Mouse (Mus musculus) lung, embryonic 14.5 days (tissue): ENCODE data around the gene Ank3. TPM values are rescaled to one million over a fixed set of nuclear protein-coding genes. Genes with fewer than 3 reads are reported as not detected.

Source experiments
- ATAC-seq: fragments of 200-750 bp; cut with Nextera tagmentation; 2 replicates; pipeline ENCODE4 v1.8.0; 2017; ENCODE audit warnings: mild to moderate bottlenecking, moderate TSS enrichment, moderate library complexity; ENCODE audit not compliant: insufficient read depth
- DNase-seq: peaks from one replicate; pipeline ENCODE4 v3.0.0-alpha.2; 2015
- H3K27ac ChIP-seq: fragments of 300-500 bp; sonication (generic); 2 replicates; pipeline ENCODE4 v1.5.1; 2014; ENCODE audit warnings: low read depth, mild to moderate bottlenecking, moderate library complexity
- H3K27me3 ChIP-seq: fragments of 300-500 bp; sonication (generic); 2 replicates; pipeline ENCODE4 v1.6.1; 2014; ENCODE audit warnings: low read length, control low read depth; ENCODE audit not compliant: insufficient read depth
- H3K36me3 ChIP-seq: fragments of 300-500 bp; sonication (generic); 2 replicates; pipeline ENCODE4 v1.6.1; 2014; ENCODE audit warnings: control low read depth; ENCODE audit not compliant: insufficient read depth
- H3K4me1 ChIP-seq: fragments of 300-500 bp; sonication (generic); 2 replicates; pipeline ENCODE4 v1.6.1; 2014; ENCODE audit warnings: antibody characterized with exemption, control low read depth; ENCODE audit not compliant: insufficient read depth
- H3K4me2 ChIP-seq: fragments of 300-500 bp; sonication (generic); 2 replicates; pipeline ENCODE4 v1.6.1; 2014; ENCODE audit warnings: mild to moderate bottlenecking
- H3K4me3 ChIP-seq: fragments of 300-500 bp; sonication (generic); 2 replicates; pipeline ENCODE4 v1.5.1; 2014; ENCODE audit warnings: low read depth, low read length
- H3K9ac ChIP-seq: fragments of 300-500 bp; sonication (generic); 2 replicates; pipeline ENCODE4 v1.6.1; 2014
- H3K9me3 ChIP-seq: fragments of 300-500 bp; sonication (generic); 2 replicates; pipeline ENCODE4 v1.6.1; 2016; ENCODE audit warnings: low read depth, low read length, control low read depth
- CTCF ChIP-seq: IDR thresholded peaks from 2 replicates; pipeline ENCODE4 v1.5.1; 2016; ENCODE audit warnings: antibody characterized with exemption, low read depth
- WGBS: fragments of 180-500 bp; shearing (Covaris S2); extraction: QIAGEN DNeasy Blood & Tissue Kit; methylation state at CpG from one replicate; pipeline ENCODE4 v1.1.7; 2014; 5-methylcytosine and 5-hydroxymethylcytosine counted together
- polyA plus RNA-seq: library from polyadenylated mRNA; unstranded; fragments of >200 nt; fragmentation: Nextera tagmentation; extraction: Ambion mirVana; gene quantifications from 2 replicates; pipeline ENCODE4 v1.2.1, GENCODE M21; 2014

The Ank3 gene
- polyA plus RNA-seq, 1 experiment from 2014 or later: 16.2 TPM

DNA sequence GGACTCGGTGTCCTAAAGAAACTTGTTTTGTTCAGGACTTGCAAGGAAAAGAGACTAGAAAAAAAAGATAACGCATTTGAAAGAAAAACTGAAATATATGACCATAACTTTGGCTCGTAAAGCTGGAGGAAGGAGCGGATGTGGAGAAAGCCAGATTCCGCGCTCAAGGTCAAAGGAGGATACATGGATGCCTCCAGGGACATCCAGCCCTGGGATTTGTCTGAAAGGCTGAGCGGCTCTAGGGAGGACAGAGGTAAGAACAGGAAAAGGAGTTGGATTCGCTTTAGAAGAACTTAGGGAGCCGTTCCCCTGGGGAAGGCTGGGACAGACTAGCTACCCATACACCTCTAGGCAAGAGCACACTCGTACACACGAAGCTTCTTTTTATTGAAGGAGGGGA, 32.4 kb upstream of the Ank3 start:
- Histone ChIP-seq H3K9ac (no peak overlapping the region), H3K27me3 (no peaks in the 10 kb centered on the region), H3K36me3 (no peaks in the 10 kb centered on the region), H3K4me3 (no peak overlapping the region), H3K4me1 (no peaks in the 10 kb centered on the region), H3K27ac (no peak overlapping the region), H3K4me2 (no peak overlapping the region), H3K9me3 (no peaks in the 10 kb centered on the region)
- no peak for TF ChIP-seq CTCF
- DNase-seq (no peak), ATAC-seq (no peak)
- 82% methylated on average over 11 of the region's 11 CpGs for WGBS

DNA sequence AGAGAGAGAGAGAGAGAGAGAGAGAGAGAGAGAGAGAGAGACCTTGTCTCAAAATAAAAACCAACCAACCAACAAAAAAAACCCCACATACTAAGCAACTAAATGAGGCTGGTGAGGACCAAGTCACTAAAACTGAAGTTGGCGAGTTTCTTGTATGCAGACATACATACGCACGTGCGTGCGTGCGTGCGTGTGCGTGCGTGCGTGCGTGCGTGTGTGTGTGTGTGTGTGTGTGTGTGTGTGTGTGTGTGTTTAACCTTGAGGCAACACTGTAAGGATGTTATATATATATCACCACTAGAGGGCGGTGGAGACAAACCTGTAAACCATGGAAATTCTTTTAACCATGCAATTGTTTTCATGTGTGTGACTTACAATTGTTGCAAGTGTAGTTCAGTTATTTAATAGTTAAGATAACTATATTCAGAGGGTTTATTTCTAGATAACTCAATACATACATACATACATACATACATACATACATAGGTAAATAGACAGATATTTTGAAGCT, 31.6 kb upstream of the Ank3 start:
- peak; percentile 67 for DNase-seq
- no peak for ATAC-seq

DNA sequence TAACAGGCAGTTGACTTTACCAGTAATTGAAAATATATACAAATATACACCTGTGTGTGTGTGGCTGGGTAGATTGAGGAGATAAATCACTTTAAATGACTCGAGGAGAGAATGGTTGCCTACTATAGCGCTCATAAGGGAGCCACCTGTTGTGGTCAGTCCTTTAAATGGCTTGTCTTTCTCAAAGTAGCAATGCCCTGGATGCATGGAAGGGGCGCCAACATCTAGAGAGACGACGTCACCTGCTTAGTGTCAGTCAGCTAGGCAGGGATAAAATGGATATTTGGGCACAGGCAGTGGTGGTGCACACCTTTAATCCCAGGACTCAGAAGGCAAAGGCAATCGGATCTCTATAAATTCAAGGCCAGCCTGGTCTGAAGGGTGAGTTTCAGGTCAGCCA, 29.3 kb upstream of the Ank3 start:
- H3K9ac ChIP-seq: no peak overlapping the region
- no peaks in the 10 kb centered on the region for H3K36me3 ChIP-seq
- no peak for DNase-seq
- no peaks in the 10 kb centered on the region for H3K4me1 ChIP-seq
- no peaks in the 10 kb centered on the region for H3K9me3 ChIP-seq
- no peak overlapping the region for H3K4me2 ChIP-seq
- no peaks in the 10 kb centered on the region for H3K27me3 ChIP-seq
- TF ChIP-seq CTCF: no peak
- H3K27ac ChIP-seq: no peak overlapping the region
- no peak for ATAC-seq
- WGBS: 75% methylated on average over 6 of the region's 6 CpGs
- H3K4me3 ChIP-seq: no peak overlapping the region

More for the DNA sequence above, 31.6 kb upstream of the Ank3 start:
- Histone ChIP-seq H3K4me2 (no peak overlapping the region), H3K27me3 (no peaks in the 10 kb centered on the region), H3K9ac (no peak overlapping the region), H3K27ac (no peak overlapping the region), H3K36me3 (no peaks in the 10 kb centered on the region), H3K4me1 (no peaks in the 10 kb centered on the region), H3K9me3 (no peaks in the 10 kb centered on the region), H3K4me3 (no peak overlapping the region)
- 81% methylated on average over 13 of the region's 13 CpGs for WGBS
- TF ChIP-seq CTCF: peak; percentile 62

DNA sequence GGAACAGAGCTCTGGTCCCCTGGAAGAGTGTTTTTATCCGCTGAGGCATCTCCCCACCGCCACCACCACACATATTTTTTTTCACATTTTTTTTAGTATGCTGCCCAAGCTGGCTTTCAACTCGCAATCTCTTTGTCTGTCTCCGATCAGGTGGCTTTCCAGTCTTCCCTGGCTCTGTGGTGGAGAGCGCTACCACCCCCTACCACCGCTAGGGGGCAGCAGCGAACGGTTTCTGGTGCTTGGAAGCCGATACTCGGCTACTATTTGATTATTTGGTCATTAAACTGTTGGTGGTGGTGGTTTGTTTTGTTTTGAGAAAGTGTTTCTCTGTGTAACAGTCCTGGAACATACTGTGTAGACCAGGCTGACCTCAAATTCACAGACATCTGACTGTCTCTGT, 27.1 kb upstream of the Ank3 start:
- Histone ChIP-seq H3K4me1 (no peaks in the 10 kb centered on the region), H3K9me3 (no peaks in the 10 kb centered on the region), H3K36me3 (no peaks in the 10 kb centered on the region), H3K4me3 (no peak overlapping the region), H3K27me3 (no peaks in the 10 kb centered on the region), H3K4me2 (no peak overlapping the region), H3K9ac (no peak overlapping the region), H3K27ac (no peak overlapping the region)
- DNase-seq: peak; percentile 80
- 10% methylated on average over 10 of the region's 10 CpGs for WGBS
- peak; percentile 91 for TF ChIP-seq CTCF
- ATAC-seq: no peak

DNA sequence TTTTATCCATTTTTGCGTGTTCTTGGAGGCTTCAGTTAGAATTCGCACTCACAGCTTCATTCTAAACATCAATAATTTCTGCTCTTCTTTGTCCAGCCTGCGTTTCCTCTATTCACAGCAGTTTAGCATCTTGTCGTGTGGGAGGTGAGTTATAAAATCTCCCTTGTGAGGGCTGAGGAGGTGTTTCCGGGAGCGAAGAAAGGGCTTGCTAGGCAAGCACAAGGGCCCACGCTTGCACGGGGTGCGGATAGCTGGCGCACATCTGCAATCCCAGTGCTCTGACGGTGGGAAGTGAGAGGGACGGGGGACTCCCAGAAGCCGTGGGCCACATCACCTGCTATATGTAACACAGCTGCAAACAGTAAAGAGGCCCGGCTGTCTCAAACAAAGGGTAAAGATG, 26.5 kb upstream of the Ank3 start:
- Histone ChIP-seq H3K36me3 (no peaks in the 10 kb centered on the region), H3K4me2 (no peak overlapping the region), H3K9ac (no peak overlapping the region), H3K4me1 (no peaks in the 10 kb centered on the region), H3K27me3 (no peaks in the 10 kb centered on the region), H3K9me3 (no peaks in the 10 kb centered on the region), H3K27ac (no peak overlapping the region), H3K4me3 (no peak overlapping the region)
- WGBS: 83% methylated on average over 14 of the region's 14 CpGs
- TF ChIP-seq CTCF: no peak
- ATAC-seq: no peak
- no peak for DNase-seq

DNA sequence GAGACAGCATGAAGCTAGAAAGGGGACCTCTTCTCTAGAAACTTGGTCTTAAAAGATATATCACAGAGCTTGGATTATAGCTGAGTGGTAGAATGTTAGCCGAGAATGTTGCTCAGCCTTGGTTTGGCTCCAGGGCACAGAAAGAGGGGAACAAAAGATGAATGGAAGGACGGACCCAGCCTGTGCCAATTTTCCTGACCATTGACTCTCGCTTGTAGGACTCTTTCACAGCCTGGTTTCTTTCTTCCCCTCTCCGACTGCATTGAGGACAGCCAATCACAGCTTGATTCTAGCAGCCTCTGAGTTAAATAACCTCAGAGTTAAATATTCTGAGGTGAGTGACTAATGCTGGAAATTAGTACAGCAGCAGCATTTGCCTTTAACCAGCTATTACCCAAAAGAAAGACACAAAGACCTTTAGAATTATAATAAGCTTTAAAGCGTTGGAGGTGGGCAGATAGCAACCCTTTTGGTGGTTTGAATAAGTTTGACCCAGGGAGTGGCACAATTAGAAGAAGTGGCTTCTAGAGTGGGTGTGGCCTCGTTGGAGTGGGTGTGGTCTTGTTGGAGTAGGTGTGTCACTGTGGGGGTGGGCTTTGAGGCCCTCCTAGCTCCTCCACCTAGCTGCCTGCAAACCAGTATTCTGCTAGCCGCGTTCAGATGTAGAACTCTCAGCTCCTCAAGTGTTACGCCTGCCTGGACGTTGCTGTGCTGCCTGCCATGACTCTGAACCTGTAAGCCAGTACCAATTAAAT, 24.6 kb upstream of the Ank3 start:
- H3K4me2 ChIP-seq: no peak overlapping the region
- WGBS: 64% methylated on average over 10 of the region's 10 CpGs
- no peaks in the 10 kb centered on the region for H3K36me3 ChIP-seq
- H3K4me3 ChIP-seq: no peak overlapping the region
- DNase-seq: no peak
- H3K9ac ChIP-seq: no peak overlapping the region
- H3K4me1 ChIP-seq: no peaks in the 10 kb centered on the region
- H3K27me3 ChIP-seq: no peaks in the 10 kb centered on the region
- TF ChIP-seq CTCF: no peak
- H3K9me3 ChIP-seq: no peaks in the 10 kb centered on the region
- ATAC-seq: no peak
- H3K27ac ChIP-seq: no peak overlapping the region

DNA sequence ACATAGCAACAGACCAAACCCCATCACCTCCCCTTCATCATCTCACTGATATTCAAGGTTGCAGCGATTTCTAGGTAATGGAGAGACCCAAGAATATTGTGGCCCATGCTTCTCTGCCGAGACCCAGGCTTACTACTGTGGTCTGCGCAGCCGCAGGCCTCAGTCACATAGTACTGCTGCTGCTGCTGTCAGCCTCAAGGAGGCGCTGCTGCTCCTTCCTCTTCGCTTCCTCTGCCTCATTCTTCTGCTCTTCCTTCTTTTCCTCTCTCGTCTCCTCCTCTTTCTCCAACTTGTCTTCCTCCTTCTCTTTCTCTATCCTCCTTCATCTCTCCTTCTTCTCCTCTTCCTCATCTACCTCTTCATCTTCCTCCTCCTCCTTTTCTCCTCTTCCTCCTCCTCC, 23.4 kb upstream of the Ank3 start:
- ATAC-seq (no peak), DNase-seq (no peak)
- no peak overlapping the region for H3K4me2 ChIP-seq
- no peaks in the 10 kb centered on the region for H3K9me3 ChIP-seq
- H3K27ac ChIP-seq: no peak overlapping the region
- H3K9ac ChIP-seq: no peak overlapping the region
- no peaks in the 10 kb centered on the region for H3K27me3 ChIP-seq
- peak; percentile 41 for TF ChIP-seq CTCF
- no peaks in the 10 kb centered on the region for H3K4me1 ChIP-seq
- 49% methylated on average over 7 of the region's 7 CpGs for WGBS
- H3K4me3 ChIP-seq: no peak overlapping the region
- no peaks in the 10 kb centered on the region for H3K36me3 ChIP-seq

DNA sequence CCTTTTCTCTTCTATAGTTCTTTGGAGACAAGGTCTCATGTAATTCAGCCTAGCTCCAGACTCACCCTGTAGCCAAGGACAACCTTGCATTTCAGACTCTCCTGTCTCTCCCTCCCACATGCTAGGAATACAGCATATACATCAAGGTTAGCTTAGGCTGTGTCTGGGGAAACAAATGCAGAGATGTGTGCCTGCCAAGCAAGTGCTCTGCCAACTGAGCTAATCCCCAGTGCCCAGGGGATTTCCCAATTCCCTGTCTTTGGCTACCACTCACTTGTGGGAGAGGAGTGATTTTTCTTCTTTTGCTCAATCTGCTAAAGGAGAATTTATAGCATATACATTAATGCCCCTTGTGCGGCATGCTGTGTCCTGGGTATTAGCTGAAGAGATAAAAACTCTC, 15.4 kb upstream of the Ank3 start:
- Histone ChIP-seq H3K36me3 (no peaks in the 10 kb centered on the region), H3K9ac (no peak overlapping the region), H3K4me3 (no peak overlapping the region), H3K27ac (no peak overlapping the region), H3K27me3 (no peaks in the 10 kb centered on the region), H3K9me3 (no peaks in the 10 kb centered on the region), H3K4me1 (no peaks in the 10 kb centered on the region), H3K4me2 (no peak overlapping the region)
- WGBS: 76% methylated on average over 1 of the region's 1 CpGs
- TF ChIP-seq CTCF: no peak
- DNase-seq (no peak), ATAC-seq (no peak)
